Mouse (Mus musculus) adrenal gland, postnatal 25 days (tissue): ENCODE results near the gene Fam210b. TPM values are rescaled to one million over a fixed set of nuclear protein-coding genes. Genes with fewer than 3 reads are reported as not detected.
A peak's percentile ranks its signal among the peaks of the same experiment; 100 is the strongest.
"Not testable (repeated sequence)": the region's sequence is repeated elsewhere in the genome, so short reads cannot be mapped to it uniquely, and the experiment has no call there.

Experiments used
- DNase-seq: peaks from one replicate; pipeline ENCODE4 v3.0.0; 2021; ENCODE audit warnings: mixed read lengths
- long read RNA-seq: library from polyadenylated mRNA; stranded (forward); transcript quantifications from one replicate; pipeline ENCODE4 v2.0.0, GENCODE M21; 2021
- total RNA-seq: library from RNA; stranded (reverse); gene quantifications from 2 replicates; pipeline ENCODE4 v1.2.3, GENCODE M21; 2021

The Fam210b gene
- total RNA-seq, result 31.9 and 32.8 TPM in 2 replicates
- long read RNA-seq, transcript Fam210b-201 (3 exons, 3,617 nt), result major isoform, 31 of 39 reads
- long read RNA-seq, partial matches to known transcripts, result 1 of 39 reads
- long read RNA-seq, other reads (novel, unspliced or antisense), result 7 of 39 reads

DNA sequence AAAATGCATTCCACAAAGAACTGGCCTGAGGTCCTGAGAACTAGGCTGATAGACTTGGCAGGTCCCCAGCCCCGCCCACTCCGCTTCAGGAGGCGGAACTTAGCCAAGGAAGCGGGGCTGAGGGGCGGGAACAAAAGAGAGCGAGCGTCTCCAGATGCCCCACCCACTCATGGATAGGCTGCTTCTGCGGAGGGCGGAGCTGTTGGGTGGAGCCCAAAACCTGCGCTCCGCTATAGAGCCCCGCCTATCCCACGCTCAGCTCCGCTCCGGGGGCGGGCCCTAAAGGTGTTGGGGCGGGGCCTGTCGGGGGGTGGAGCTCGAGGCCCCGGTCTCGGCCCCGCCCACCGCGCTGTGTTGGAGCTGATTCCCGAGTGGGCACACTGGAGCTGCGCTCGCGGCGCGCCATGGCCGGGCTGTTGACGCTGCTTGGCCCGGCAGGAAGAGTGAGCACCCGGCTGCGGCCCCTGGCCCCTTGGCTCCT is at the start of gene Fam210b:
Gene Fam210b (plus strand): TSS at position 308 of the 481 bp plus-strand sequence.
- DNase-seq, result peak; percentile 98

- no peak for DNase-seq
Measured at GRCm38 (mm10) chr2:172298083-172298482, 47.3 kb upstream of the Fam210b start.

DNA sequence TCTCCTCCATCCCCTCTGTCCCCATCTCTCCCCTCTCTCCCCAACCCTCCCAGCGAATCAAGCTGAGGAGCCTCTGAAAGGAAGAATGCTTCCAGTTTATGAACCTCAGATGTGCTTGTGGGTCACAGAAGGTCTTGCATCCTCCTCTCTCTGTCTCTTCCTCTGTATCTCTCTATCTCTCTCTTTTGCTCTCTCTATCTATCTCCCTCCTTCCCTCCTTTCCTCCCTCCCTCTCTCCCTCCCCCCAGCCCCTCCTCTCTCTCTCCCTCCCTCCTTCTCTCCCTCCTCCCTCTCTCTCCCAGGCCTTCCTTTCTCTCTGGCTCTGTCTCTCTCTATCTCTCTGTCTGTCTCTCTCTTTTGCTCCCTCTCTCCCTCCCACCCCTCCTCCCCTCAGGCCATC is 46.8 kb upstream of the Fam210b start:
- no peak for DNase-seq

- no peak for DNase-seq
Measured at GRCm38 (mm10) chr2:172299126-172299921, 46.0 kb upstream of the Fam210b start.

DNA sequence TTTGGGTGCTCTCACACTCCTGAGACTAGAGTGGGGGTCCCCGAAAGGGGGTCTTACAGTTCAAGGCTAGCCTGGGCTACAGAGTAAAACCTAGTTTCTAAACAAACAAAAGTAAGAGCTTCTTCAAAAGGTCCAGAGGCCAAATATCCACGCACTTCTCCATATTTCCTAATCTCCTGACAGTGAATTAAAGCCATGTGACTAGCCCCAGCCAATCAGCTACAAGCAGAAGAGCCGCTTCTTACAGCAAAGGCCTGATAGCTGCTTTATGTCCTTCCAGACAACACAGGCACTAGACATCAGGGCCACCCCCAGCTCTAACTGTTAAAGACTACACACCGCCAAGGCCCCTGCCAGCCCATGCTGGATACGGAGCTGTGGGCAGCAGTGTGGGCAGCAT is 43.0 kb upstream of the Fam210b start:
- DNase-seq, result no peak

DNA sequence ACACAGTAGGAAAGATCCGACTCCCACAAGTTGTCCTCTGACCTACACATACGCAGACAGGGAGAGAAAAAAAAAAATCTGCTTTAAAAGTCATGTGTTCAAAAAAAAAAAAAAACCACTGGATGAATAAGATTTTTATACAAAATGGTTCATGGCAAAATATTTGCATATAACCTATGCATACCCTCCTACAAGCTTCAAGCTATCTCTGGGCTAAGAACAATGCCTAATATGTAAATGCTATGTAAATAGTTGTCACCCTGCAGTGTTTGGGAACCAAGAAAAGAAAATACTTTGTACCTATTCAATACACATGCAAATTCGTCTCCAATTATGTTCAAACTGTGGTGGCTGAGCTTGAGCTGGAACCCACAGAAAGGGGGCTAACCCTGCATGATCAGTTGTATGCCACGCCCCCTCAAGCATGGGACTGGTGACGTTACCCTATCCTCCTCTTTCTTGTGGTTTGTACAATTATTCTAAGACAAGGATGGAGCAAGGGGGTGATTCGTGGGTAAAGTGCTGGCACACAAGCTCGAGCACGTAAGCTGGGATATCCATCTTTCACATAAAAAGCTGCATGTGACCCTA is 41.2 kb upstream of the Fam210b start:
- no peak for DNase-seq

GRCm38 (mm10) chr2:172305546-172305945 is 39.8 kb upstream of the Fam210b start:
- not testable (repeated sequence) for DNase-seq

DNA sequence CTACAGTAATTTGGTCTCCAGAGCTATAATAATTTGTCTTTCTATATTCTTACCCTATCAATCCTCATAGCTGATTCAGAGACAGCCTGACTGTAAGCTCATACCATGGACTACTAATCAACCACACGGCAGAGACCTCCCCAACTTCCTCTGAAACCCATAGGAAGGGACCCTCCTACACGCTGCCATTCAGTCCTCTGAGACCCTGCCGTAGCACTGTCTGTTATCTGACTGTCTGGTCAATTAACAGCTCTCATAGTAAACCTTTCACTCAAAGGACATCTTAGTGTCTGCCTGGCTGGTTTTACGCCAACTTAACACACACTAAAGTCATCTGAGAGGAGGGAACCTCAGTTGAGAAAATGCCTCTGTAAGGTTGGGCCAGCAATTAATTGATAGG is 38.8 kb upstream of the Fam210b start:
- no peak for DNase-seq

- peak; percentile 41 for DNase-seq
Measured at GRCm38 (mm10) chr2:172311731-172312130, 33.6 kb upstream of the Fam210b start.

DNA sequence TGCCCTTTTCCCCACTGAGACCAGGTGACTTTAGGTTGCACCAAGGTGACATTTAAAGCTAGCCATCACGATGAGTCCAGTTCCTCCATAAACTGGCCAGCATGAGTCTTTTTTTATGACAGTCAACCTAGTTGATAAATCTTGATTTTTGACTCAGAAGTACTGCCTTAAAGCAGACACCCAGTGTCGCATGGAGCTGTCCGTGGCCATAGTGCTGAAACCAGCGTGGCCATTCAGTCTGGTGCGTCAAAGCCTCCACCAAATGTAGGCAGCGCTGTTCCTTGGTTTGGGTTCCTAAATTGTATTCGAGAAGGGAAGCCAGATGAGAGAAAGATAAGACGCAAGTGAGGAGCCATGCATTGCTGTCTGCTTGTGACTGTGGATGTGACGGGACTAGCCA is 24.5 kb upstream of the Fam210b start:
- peak; percentile 82 for DNase-seq

GRCm38 (mm10) chr2:172328248-172328647 is 17.1 kb upstream of the Fam210b start:
- no peak for DNase-seq

- peak; percentile 76 for DNase-seq
Measured at GRCm38 (mm10) chr2:172329179-172329578, 16.2 kb upstream of the Fam210b start.

DNA sequence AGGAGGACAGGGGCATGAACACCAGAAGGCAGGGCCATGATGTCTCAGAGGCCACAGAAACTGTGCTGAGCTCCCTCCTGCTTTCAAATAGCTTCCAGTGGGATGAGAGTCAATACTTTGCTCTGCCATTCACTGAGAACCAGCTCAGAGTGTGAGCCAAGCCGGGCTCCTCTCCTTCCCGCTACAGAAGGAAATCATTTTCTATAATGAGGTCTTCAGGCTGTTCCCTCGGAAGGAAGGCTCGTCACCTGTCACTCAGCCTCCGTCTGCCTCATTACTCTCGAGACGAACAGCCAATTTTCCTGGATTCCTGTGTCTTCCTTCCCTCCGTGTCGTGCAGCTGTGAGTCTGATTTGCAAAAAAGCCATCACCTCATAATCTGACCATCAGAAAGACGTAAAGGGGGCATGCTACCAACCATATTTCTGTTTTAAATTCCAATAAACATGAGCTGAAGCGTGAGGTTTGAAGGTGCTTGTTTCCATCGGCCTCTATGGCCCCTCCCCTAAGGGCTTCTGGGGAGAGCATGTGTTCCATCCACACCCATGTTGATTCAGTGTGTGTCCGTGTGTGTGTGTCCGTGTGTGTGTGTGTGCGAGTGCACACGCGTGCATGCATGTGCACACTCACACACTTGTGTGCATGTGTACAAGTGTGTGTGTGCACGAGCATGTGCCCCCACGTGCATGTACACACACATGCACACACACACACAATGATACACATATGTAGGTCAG is 7.0 kb upstream of the Fam210b start:
- DNase-seq, result no peak

- DNase-seq, result no peak
Measured at GRCm38 (mm10) chr2:172340936-172341335, 4.4 kb upstream of the Fam210b start.

DNA sequence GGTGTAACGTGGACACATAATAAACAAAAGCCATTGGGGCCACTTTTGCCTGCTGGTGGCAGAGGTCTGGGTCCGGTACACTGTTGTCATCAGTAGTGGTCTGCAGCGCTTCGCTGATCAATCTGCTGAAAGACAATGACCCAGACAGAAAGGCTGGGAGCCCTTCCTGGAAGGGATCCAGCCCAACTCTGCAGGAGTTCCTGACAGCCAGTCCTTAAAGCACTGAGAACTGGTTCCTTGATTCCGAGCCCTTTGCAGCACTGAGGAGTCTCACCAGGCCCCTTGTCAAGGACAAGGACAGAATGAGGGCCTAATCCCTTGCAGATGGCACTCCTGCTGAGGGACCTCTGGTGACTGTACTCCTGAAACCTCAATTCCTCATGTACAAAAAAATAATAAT is 3.8 kb upstream of the Fam210b start:
- DNase-seq, result no peak

DNA sequence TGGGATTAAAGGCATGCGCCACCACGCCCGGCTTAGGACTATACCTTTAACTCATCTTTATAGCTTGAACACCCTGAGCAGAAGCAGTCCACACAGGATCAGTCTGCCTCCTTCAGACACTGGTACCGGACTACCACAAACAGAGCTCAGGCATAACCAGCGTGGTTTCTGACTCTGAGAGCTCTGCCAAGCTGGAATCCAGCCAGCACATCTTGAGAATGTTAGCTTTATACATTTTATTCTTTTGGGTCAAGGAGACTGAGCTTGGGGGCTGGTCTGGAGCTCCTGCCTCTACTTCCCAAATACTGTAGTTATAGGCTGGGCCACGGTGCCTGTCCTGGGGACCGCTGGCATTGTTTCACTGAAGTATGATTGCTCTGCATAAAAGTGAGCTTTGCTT is 1.6 kb upstream of the Fam210b start:
- DNase-seq, result no peak

GRCm38 (mm10) chr2:172344669-172345068 is 696 bp upstream of the Fam210b start:
- DNase-seq, result no peak

DNA sequence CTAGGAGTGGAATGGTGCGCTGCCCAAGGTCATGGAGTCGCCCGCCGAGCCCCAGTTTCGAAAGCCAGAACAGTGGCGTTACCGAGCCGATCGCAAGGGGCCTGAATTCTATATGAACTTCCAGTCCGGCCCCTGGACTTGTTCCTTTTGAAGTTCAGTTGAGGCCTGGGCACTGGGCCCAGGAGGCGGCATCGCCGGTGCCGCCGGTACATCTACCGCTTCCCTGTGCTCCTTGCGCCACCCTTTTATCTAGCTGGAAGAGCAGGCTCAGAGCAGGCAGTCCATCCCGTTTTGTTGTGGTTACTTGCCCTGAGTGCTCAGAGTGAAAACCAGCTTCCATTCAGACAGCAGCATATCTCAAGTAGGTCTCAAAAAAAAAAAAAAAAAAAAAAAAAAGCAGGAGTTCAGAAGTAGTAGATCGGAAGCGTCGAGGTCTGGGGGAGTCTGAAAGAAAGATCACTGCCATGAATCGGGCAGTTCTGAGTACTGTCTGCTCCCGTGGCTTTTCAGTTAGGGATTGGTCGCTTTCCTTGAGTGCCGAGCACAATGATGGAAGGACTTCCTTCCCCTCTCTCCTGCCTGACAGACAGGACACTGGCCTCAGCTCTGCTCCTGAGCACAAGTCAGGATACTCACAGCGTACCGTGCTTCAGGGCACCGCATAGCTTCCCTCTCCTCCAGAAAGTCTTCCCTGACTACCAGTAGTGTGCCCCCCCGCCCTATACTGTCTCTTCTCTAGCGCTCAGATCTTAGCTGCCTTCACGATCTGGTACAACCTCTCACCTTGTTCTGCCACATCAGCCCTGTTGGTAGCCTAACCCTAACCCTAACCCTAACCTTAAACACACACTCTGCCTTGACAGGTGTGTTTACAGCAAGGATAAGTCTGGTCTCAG is 917 bp downstream of the Fam210b start:
- peak; percentile 63 for DNase-seq

DNA sequence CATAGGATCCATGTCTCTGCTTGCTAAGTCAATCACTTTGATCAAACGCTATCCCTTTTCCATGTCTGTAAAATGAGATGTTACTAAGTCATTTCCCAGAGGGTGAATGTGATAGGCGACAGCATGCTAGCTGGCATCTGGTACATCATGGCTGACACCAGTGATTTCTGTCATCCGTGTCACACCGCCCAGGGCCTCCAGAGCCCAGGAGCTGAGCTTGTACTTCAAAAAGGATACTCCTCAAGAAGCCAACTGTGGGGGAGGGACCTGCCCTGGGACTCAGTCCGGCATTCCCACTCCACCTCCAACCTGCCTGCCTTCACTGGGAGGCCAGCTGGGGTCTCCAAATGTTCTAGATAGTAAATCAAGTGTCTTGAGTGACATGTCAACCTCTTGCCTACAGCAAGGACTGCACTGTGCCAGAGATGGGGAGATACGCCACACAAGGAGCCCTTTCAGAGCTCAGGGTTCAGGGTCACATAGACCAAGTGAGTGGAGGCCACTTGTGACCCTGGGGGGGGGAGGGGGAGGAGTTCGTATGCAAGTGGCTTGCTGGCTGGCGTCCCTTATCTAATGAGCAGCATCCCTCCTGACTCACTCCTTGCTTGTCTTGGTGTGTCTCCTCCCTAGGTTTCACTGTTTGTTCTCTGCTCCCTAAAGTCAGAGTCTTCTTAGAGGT is 1.7 kb downstream of the Fam210b start:
- peak; percentile 11 for DNase-seq

DNA sequence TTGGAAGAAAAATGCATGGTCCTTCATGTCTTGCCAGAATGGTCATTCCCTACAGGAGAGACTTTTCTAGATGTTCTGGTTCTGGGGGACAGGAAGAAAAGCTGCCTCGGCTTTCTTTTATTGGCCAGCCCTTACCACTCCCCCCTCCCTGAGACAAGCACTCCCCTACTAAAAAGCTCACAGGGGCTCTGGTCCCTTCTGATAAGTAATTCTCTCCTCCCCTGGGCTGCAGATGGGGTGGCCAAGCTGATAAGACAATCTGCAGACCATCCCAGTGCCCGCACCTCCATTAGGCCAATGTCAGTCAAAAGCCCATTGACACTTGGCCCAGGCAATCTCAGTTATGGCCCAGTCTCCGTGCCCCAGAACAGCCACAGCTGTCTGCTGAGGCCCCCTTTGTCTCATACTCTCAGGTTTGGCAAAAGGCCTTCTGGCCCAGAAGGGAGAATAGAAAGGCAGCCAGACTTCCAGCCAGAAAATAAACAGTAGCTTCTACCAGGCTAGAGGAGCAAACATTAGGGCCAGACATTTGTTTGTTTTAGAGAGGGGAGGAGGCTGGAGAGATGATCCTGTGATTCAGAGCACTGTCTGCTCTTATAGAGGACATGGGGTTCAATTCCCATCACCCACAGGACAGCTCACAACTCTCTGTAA is 3.1 kb downstream of the Fam210b start:
- no peak for DNase-seq

GRCm38 (mm10) chr2:172349776-172350175 is 4.4 kb downstream of the Fam210b start:
- DNase-seq, result no peak
